Mouse (Mus musculus) forebrain, embryonic 12.5 days (tissue): ENCODE results near the gene Erp44. TPM values are rescaled to one million over a fixed set of nuclear protein-coding genes. Genes with fewer than 3 reads are reported as not detected.
A peak's percentile ranks its signal among the peaks of the same experiment; 100 is the strongest.

Experiments
- ATAC-seq: fragments of 200-750 bp; cut with Nextera tagmentation; 2 replicates; pipeline ENCODE4 v1.8.0; 2017; ENCODE audit warnings: moderate TSS enrichment; ENCODE audit not compliant: low FRiP score
- H3K27ac ChIP-seq: fragments of 300-500 bp; sonication (generic); 2 replicates; pipeline ENCODE4 v1.5.1; 2016; ENCODE audit warnings: mild to moderate bottlenecking
- H3K27me3 ChIP-seq: fragments of 300-500 bp; sonication (generic); 2 replicates; pipeline ENCODE4 v1.6.1; 2016; ENCODE audit warnings: mild to moderate bottlenecking
- H3K36me3 ChIP-seq: fragments of 300-500 bp; sonication (generic); replicated peaks from 2 replicates; pipeline ENCODE4 v1.6.1; 2016; ENCODE audit warnings: mild to moderate bottlenecking
- H3K4me1 ChIP-seq: fragments of 300-500 bp; sonication (generic); 2 replicates; pipeline ENCODE4 v1.6.1; 2016
- H3K4me2 ChIP-seq: fragments of 300-500 bp; sonication (generic); 2 replicates; pipeline ENCODE4 v1.6.1; 2016; ENCODE audit warnings: mild to moderate bottlenecking, moderate library complexity
- H3K4me3 ChIP-seq: fragments of 300-500 bp; sonication (generic); replicated peaks from 2 replicates; pipeline ENCODE4 v1.5.1; 2016; ENCODE audit warnings: mild to moderate bottlenecking
- H3K9ac ChIP-seq: fragments of 300-500 bp; sonication (generic); 2 replicates; pipeline ENCODE4 v1.6.1; 2016; ENCODE audit warnings: mild to moderate bottlenecking
- H3K9me3 ChIP-seq: fragments of 300-500 bp; sonication (generic); 2 replicates; pipeline ENCODE4 v1.6.1; 2016
- WGBS: fragments of 180-500 bp; shearing (Covaris S2); methylation state at CpG from one replicate; pipeline ENCODE4 v1.1.7; 2016; 5-methylcytosine and 5-hydroxymethylcytosine counted together
- polyA plus RNA-seq: library from polyadenylated mRNA; unstranded; fragments of >200 nt; fragmentation: Nextera tagmentation; extraction: Ambion mirVana; gene quantifications from 2 replicates; pipeline ENCODE4 v1.2.1, GENCODE M21; 2016

Gene Erp44
- 66.0 and 68.0 TPM in 2 replicates for polyA plus RNA-seq

GRCm38 (mm10) chr4:48279498-48280134 lies at the start of gene Erp44, which contains the start of gene Invs:
Gene Erp44, minus strand, starts transcription at chr4:48279558.
Gene Invs, plus strand, starts transcription at chr4:48279760.
- Histone ChIP-seq H3K27me3 (no peaks in the 10 kb centered on the region), H3K27ac (peak within 1 kb of the TSS; percentile 74), H3K36me3 (no peaks in the 10 kb centered on the region), H3K9ac (peak within 1 kb of the TSS; percentile 85), H3K4me2 (peak within 1 kb of the TSS; percentile 91), H3K4me1 (peaks cover 12% of the 10 kb centered on the region), H3K9me3 (no peaks in the 10 kb centered on the region), H3K4me3 (peak within 1 kb of the TSS; percentile 93)
- under 1% methylated on average over 41 of the region's 41 CpGs for WGBS
- ATAC-seq, result peak; percentile 99

DNA sequence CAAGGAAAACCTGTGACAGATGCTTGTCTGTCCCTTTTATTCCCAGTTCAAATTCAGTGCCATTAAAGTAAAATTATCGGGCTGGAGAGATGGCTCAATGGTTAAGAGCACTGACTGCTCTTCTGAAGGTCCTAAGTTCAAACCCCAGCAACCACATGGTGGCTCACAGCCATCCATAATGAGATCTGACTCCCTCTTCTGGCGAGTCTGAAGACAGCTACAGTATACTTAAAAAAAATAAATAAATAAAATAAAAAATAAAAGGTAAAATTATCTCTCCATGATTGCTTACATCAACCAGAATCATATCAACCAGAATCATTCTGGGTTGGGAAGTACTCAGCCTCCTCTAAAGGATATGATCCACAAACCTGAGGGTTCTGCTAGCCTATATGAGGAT lies 48.7 kb upstream of the Erp44 start:
- Histone ChIP-seq H3K27ac (no peak overlapping the region), H3K4me1 (no peaks in the 10 kb centered on the region), H3K4me3 (no peak overlapping the region), H3K9me3 (no peaks in the 10 kb centered on the region), H3K9ac (no peak overlapping the region), H3K4me2 (no peak overlapping the region), H3K36me3 (no peaks in the 10 kb centered on the region), H3K27me3 (0 out of 2 replicates have a peak, but pooled peaks cover 5% of the 10 kb centered on the region)
- no peak for ATAC-seq
- 60% methylated on average over 2 of the region's 2 CpGs for WGBS

GRCm38 (mm10) chr4:48327192-48327591 lies 47.8 kb upstream of the Erp44 start:
- no peaks in the 10 kb centered on the region for H3K9me3 ChIP-seq
- no peak for ATAC-seq
- no peak overlapping the region for H3K4me3 ChIP-seq
- no peaks in the 10 kb centered on the region for H3K4me1 ChIP-seq
- H3K27me3 ChIP-seq, result 0 out of 2 replicates have a peak, but pooled peaks cover under 1% of the 10 kb centered on the region
- H3K36me3 ChIP-seq, result no peaks in the 10 kb centered on the region
- no peak overlapping the region for H3K27ac ChIP-seq
- H3K4me2 ChIP-seq, result no peak overlapping the region
- no peak overlapping the region for H3K9ac ChIP-seq

- Histone ChIP-seq H3K4me3 (no peak overlapping the region), H3K9ac (no peak overlapping the region), H3K27me3 (no peaks in the 10 kb centered on the region), H3K27ac (no peak overlapping the region), H3K9me3 (no peaks in the 10 kb centered on the region), H3K36me3 (no peaks in the 10 kb centered on the region), H3K4me2 (no peak overlapping the region), H3K4me1 (no peaks in the 10 kb centered on the region)
- 37% methylated on average over 1 of the region's 1 CpGs for WGBS
- no peak for ATAC-seq
These were observed 42.7 kb upstream of the Erp44 start for GRCm38 (mm10) chr4:48322095-48322494.

DNA sequence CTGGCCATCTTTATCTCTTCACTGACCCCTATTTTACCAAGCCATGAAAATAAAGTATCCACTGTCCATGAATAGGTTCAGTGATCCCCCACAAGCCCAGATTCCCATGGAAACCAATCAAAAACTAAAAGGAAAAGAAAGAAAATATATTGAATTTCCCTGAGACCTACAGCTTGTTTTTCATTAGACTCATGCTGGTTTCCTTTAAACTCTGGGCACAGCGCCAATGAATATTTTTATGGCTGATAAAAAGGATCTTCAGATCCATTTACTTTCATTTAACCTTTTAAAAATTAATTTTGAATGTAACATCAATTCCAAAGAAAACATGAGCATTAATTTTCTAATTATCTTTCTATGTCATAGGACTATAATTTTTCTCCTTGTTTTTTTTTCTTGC lies 41.9 kb upstream of the Erp44 start:
- Histone ChIP-seq H3K4me1 (no peaks in the 10 kb centered on the region), H3K9me3 (no peaks in the 10 kb centered on the region), H3K27ac (no peak overlapping the region), H3K36me3 (no peaks in the 10 kb centered on the region), H3K27me3 (no peaks in the 10 kb centered on the region), H3K4me3 (no peak overlapping the region), H3K9ac (no peak overlapping the region), H3K4me2 (no peak overlapping the region)
- ATAC-seq, result no peak
- WGBS, result 87% methylated on average over 1 of the region's 1 CpGs

DNA sequence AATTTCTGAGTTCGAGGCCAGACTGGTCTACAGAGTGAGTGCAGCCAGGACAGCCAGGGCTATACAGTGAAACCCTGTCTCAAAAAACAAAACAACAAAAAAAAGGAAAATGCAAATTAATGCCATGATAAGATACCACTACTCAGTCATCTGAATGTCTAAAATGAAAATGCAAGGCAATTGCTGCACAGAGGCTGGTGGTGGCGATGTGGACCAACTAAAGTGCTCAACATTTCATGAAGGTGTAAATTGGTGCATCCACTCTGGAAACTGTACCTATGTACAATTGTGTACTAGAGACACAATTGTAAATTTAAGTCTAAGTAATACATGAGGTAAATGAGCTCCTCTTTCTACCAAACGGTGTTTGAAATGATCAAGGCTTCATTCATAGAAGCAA lies 36.7 kb upstream of the Erp44 start:
- Histone ChIP-seq H3K4me3 (no peak overlapping the region), H3K4me2 (no peak overlapping the region), H3K27ac (no peak overlapping the region), H3K9me3 (no peaks in the 10 kb centered on the region), H3K4me1 (no peaks in the 10 kb centered on the region), H3K36me3 (no peaks in the 10 kb centered on the region), H3K27me3 (no peaks in the 10 kb centered on the region), H3K9ac (no peak overlapping the region)
- 91% methylated on average over 3 of the region's 3 CpGs for WGBS
- no peak for ATAC-seq

- Histone ChIP-seq H3K27ac (no peak overlapping the region), H3K9me3 (no peaks in the 10 kb centered on the region), H3K4me1 (no peaks in the 10 kb centered on the region), H3K4me3 (no peak overlapping the region), H3K27me3 (no peaks in the 10 kb centered on the region), H3K9ac (no peak overlapping the region), H3K4me2 (no peak overlapping the region), H3K36me3 (no peaks in the 10 kb centered on the region)
- 91% methylated on average over 3 of the region's 3 CpGs for WGBS
- ATAC-seq, result no peak
These were observed 35.5 kb upstream of the Erp44 start for GRCm38 (mm10) chr4:48314814-48315213.

- no peak overlapping the region for H3K9ac ChIP-seq
- no peaks in the 10 kb centered on the region for H3K9me3 ChIP-seq
- no peak overlapping the region for H3K4me2 ChIP-seq
- H3K4me1 ChIP-seq, result peaks cover 8% of the 10 kb centered on the region
- no peaks in the 10 kb centered on the region for H3K27me3 ChIP-seq
- H3K27ac ChIP-seq, result peak overlapping the region; percentile 43; the same call in 1 of the 2 replicates
- H3K4me3 ChIP-seq, result no peak overlapping the region
- no peaks in the 10 kb centered on the region for H3K36me3 ChIP-seq
- WGBS, result 31% methylated on average over 5 of the region's 5 CpGs
- ATAC-seq, result peak; percentile 83
These were observed 7.9 kb upstream of the Erp44 start for GRCm38 (mm10) chr4:48287086-48287757.

DNA sequence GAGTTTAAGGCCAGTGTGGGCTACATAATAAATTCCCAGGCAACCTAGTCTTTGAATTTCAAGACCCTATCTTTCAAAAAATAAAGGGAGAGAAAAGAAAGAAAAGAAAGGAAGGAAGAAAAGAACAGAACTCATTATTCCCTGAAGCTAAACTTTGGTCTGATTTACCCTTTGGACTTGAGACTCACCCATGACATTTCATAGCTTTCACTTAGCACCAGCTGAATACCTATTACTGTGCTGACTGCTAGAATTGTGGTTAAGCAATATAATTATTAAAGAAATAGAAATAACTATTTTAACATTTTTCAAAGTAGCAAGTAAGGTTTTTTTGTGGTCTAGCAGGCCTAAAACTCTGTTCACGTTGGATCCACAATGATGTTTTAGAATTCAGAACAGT lies 1.8 kb upstream of the Erp44 start:
- ATAC-seq, result no peak
- Histone ChIP-seq H3K9ac (no peak overlapping the region), H3K9me3 (no peaks in the 10 kb centered on the region), H3K4me1 (peaks cover 12% of the 10 kb centered on the region), H3K27ac (no peak overlapping the region), H3K4me2 (no peak overlapping the region), H3K36me3 (no peaks in the 10 kb centered on the region), H3K27me3 (no peaks in the 10 kb centered on the region), H3K4me3 (no peak overlapping the region)
- WGBS, result 100% methylated on average over 1 of the region's 1 CpGs

DNA sequence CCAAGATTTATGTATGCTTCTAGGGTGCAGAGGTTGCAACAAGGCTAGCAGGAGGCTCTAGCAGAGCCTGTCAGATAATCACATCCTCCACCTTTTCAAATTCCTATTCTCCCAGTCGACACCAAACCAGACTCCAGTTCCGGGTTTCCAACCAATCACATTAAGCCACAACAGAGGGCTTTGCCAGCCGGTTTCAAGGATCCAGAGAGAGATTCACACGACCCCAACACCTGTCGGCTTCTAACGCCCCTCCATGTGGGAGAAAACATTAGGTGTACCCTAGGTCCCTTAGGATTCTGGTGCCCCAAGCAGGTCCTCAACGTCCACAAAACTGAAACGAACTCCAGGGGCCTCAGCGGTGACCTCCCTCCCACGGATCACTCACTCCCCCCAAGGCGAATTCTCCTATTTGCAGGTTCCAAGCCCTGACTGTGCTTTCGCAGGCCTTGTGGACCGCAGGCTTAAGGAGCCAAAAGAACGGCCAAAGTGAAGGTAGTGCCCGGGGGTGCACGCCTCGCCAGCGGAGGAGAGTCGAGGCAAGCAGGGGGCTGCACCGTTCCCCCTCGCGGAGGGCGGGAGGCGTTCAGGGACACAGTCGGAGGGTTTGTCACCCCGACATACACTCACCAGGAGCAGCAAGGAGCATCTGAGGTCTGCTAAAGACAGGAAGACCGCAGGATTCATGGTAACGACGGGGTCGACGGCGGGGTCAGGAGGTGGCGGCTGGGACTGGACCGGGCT lies 431 bp downstream of the Erp44 start:
- Histone ChIP-seq H3K4me3 (peak overlapping the region; percentile 93), H3K9ac (peak overlapping the region; percentile 85), H3K9me3 (no peaks in the 10 kb centered on the region), H3K4me2 (peak overlapping the region; percentile 91), H3K4me1 (peaks cover 12% of the 10 kb centered on the region), H3K27ac (peak overlapping the region; percentile 74), H3K27me3 (no peaks in the 10 kb centered on the region), H3K36me3 (no peaks in the 10 kb centered on the region; the same call in 1 of the 2 replicates)
- WGBS, result under 1% methylated on average over 34 of the region's 34 CpGs
- no peak; the same call in 1 of the 2 replicates for ATAC-seq

DNA sequence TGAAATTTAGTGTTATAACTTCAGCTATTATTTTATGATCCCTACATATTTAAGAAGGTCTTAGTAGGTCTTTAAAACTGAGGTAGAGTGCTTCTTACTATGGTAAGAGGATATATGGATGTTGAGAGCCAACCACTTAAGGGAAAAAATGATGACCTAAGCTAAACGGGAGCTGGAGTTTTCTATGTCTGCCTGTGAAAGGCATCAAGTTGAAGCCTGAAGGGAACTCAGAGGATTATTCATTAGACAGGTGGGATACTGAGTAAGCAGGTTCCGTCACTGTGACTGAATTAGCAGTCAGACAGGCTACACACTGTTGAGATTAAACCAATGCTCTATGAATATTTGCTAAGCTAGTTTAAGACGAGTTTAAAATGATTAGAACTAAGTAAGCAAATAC lies 2.3 kb downstream of the Erp44 start:
- no peak overlapping the region for H3K27ac ChIP-seq
- no peaks in the 10 kb centered on the region for H3K27me3 ChIP-seq
- no peak overlapping the region for H3K4me3 ChIP-seq
- H3K4me1 ChIP-seq, result peaks cover 13% of the 10 kb centered on the region
- H3K9me3 ChIP-seq, result no peaks in the 10 kb centered on the region
- no peaks in the 10 kb centered on the region; the same call in 1 of the 2 replicates for H3K36me3 ChIP-seq
- 80% methylated on average over 3 of the region's 3 CpGs for WGBS
- H3K4me2 ChIP-seq, result no peak overlapping the region
- H3K9ac ChIP-seq, result no peak overlapping the region
- no peak for ATAC-seq

GRCm38 (mm10) chr4:48275736-48276135 lies 3.6 kb downstream of the Erp44 start:
- ATAC-seq, result no peak
- Histone ChIP-seq H3K27ac (no peak overlapping the region), H3K9me3 (no peaks in the 10 kb centered on the region), H3K4me2 (no peak overlapping the region), H3K4me1 (peaks cover 18% of the 10 kb centered on the region), H3K36me3 (no peaks in the 10 kb centered on the region; the same call in 1 of the 2 replicates), H3K4me3 (no peak overlapping the region), H3K27me3 (no peaks in the 10 kb centered on the region), H3K9ac (no peak overlapping the region)
- WGBS, result 81% methylated on average over 3 of the region's 3 CpGs
